Mouse (Mus musculus): ENCODE measurements at regions not wholly inside any gene's neighbourhood (a gene's known extent, or its start where the extent isn't known, plus 50 kb on each side); places are given as distances from the start of the nearest gene placed in this dataset.

DNA sequence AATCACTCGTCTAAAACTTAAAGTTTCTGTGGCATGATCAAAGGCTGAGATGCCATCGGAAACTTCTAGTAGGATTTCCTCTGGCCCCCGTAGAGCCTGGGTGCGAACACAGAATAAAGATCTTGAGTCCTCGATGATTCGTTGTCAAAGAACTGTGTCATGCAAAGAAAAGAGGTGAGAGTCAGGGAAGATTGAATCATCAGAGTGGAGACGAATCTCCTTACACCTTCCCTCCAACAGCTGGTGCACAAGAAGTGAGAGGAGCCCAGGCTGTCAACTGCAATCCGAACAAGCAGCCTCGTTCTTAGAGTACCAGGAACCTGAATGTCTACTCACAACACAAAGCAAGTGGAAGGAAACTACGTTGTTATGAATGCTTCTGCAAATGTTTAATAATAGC, 52.7 kb upstream of the Atp2b1 start:
- ATAC-seq (ENCODE audit: insufficient read depth, low read depth) (no peak), DNase-seq (ENCODE audit: low spot score) (no peak)
- H3K36me3 ChIP-seq (replicated peaks; ENCODE audit: control insufficient read depth, insufficient read depth, low read length): no peaks in the 10 kb centered on the region
- H3K4me3 ChIP-seq (ENCODE audit: low read depth, low read length): no peak overlapping the region
- 72% methylated on average over 10 of the region's 10 CpGs for WGBS
- H3K9me3 ChIP-seq (replicated peaks; ENCODE audit: control insufficient read depth, low read length): no peaks in the 10 kb centered on the region
- no peaks in the 10 kb centered on the region for H3K27me3 ChIP-seq (ENCODE audit: control insufficient read depth, insufficient read depth, low read length)
- no peak overlapping the region for H3K27ac ChIP-seq (ENCODE audit: low read depth)
- TF ChIP-seq EP300 (IDR thresholded peaks at IDR 0.05; ENCODE audit: low read depth): no peak
- no peak overlapping the region for H3K4me2 ChIP-seq (ENCODE audit: low read depth, low read length)
- no peak overlapping the region for H3K9ac ChIP-seq (replicated peaks; ENCODE audit: low read depth, low read length)
- H3K4me1 ChIP-seq (ENCODE audit: control insufficient read depth, insufficient read depth): 0 out of 2 replicates have a peak, but pooled peaks cover 7% of the 10 kb centered on the region

GRCm38 (mm10) chr10:98862712-98863111, 51.5 kb upstream of the Atp2b1 start:
- 47% methylated on average over 4 of the region's 4 CpGs for WGBS
- no peak for TF ChIP-seq CTCF (IDR thresholded peaks at IDR 0.05; ENCODE audit: low read depth)
- no peak for TF ChIP-seq EP300 (IDR thresholded peaks at IDR 0.05; ENCODE audit: low read depth)
- no peak overlapping the region for H3K4me3 ChIP-seq (ENCODE audit: low read depth, low read length)
- H3K4me1 ChIP-seq (ENCODE audit: control insufficient read depth, insufficient read depth): 0 out of 2 replicates have a peak, but pooled peaks cover under 1% of the 10 kb centered on the region
- ATAC-seq (ENCODE audit: insufficient read depth, low read depth) (no peak), DNase-seq (ENCODE audit: low spot score) (no peak)
- no peaks in the 10 kb centered on the region for H3K9me3 ChIP-seq (replicated peaks; ENCODE audit: control insufficient read depth, low read length)
- H3K27ac ChIP-seq (ENCODE audit: low read depth): no peak overlapping the region
- no peak overlapping the region for H3K9ac ChIP-seq (replicated peaks; ENCODE audit: low read depth, low read length)
- H3K4me2 ChIP-seq (ENCODE audit: low read depth, low read length): no peak overlapping the region
- no peaks in the 10 kb centered on the region for H3K36me3 ChIP-seq (replicated peaks; ENCODE audit: control insufficient read depth, insufficient read depth, low read length)
- no peaks in the 10 kb centered on the region for H3K27me3 ChIP-seq (ENCODE audit: control insufficient read depth, insufficient read depth, low read length)

DNA sequence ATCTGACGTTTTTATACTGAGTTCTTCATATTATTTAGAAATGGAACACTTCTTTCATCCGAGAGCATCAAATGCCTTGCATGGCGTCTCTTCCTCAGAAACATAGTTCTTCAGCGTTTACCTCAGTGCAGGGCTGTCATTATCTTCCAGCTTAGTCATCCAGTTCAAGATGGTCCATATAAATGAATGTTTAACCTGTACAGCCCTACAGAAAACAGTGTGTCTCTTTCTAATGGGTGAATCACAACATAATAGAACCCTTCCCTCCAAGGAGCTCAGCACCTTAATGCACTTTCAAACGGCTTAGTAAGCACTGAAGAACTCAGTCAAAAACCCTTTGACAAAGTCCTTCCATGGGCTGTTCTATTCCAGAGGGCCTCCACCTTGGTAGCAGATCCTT, 49.8 kb upstream of the Atp2b1 start:
- Histone ChIP-seq H3K27ac (ENCODE audit: low read depth) (no peak overlapping the region), H3K36me3 (replicated peaks; ENCODE audit: control insufficient read depth, insufficient read depth, low read length) (no peaks in the 10 kb centered on the region), H3K27me3 (ENCODE audit: control insufficient read depth, insufficient read depth, low read length) (no peaks in the 10 kb centered on the region), H3K9me3 (replicated peaks; ENCODE audit: control insufficient read depth, low read length) (no peaks in the 10 kb centered on the region), H3K9ac (replicated peaks; ENCODE audit: low read depth, low read length) (no peak overlapping the region), H3K4me1 (ENCODE audit: control insufficient read depth, insufficient read depth) (no peaks in the 10 kb centered on the region), H3K4me2 (ENCODE audit: low read depth, low read length) (no peak overlapping the region), H3K4me3 (ENCODE audit: low read depth, low read length) (no peak overlapping the region)
- ATAC-seq (ENCODE audit: insufficient read depth, low read depth) (no peak), DNase-seq (ENCODE audit: low spot score) (no peak)
- WGBS: 80% methylated on average over 5 of the region's 5 CpGs
- no peak for TF ChIP-seq CTCF (IDR thresholded peaks at IDR 0.05; ENCODE audit: low read depth)
- TF ChIP-seq EP300 (IDR thresholded peaks at IDR 0.05; ENCODE audit: low read depth): no peak

Data from heart, postnatal 0 days (tissue).